Mouse (Mus musculus) heart, postnatal 4 days (tissue): ENCODE measurements around the gene Abca12. TPM values are rescaled to one million over a fixed set of nuclear protein-coding genes. Genes with fewer than 3 reads are reported as not detected.

Source experiments
- DNase-seq: peaks from one replicate; pipeline ENCODE4 v3.0.0; 2021
- total RNA-seq, 2 experiments: library from RNA; stranded (reverse); gene quantifications; 2 replicates each; pipeline ENCODE4 v1.2.3; 2021

The Abca12 gene
- under 1 TPM; 0.77 to 0.83 TPM for total RNA-seq

DNA sequence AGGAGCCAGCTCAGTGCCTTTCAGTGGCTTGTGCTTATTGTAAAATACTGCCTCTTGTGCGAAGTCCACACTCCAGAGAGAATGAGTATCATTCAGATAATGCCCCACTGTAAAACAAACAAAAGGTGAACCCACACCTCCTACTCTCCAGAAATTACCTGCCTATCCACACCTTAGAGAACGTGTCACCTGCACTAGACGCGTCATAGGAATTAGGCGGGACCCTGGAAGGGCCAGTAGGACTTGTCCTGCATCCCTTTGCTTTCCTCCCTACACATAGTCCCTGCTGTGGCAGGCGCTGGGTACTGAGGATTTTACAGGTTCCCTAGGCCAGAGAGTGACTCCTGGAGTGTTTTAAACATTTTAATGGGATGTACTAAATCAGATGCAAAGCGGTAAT is at the start of gene Abca12:
Abca12 (minus strand) TSS at position 101 of the 400 bp plus-strand sequence.
- no peak for DNase-seq

- peak; percentile 31 for DNase-seq
Measured at GRCm38 (mm10) chr1:71457961-71458360, 43.3 kb upstream of the Abca12 start.

DNA sequence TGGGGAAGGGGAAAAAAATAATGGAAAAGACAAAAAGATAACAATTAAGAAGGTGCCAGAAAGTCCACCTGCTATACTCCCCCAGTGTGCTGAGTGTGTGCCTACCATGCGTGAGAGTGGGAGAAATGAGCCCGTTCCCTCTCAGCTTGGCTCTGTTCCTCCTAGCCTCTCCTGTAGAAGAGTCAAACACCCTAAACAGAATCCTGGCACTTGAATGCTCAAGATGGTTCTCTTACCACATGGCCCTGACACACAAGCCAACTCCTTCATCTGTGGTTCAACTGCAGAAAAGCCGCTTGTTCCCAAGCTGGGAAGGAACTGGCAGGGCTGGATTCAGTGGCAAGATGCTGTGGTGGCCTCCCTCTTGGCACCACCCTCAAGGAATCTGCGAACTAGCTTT is 32.7 kb upstream of the Abca12 start:
- no peak for DNase-seq

DNA sequence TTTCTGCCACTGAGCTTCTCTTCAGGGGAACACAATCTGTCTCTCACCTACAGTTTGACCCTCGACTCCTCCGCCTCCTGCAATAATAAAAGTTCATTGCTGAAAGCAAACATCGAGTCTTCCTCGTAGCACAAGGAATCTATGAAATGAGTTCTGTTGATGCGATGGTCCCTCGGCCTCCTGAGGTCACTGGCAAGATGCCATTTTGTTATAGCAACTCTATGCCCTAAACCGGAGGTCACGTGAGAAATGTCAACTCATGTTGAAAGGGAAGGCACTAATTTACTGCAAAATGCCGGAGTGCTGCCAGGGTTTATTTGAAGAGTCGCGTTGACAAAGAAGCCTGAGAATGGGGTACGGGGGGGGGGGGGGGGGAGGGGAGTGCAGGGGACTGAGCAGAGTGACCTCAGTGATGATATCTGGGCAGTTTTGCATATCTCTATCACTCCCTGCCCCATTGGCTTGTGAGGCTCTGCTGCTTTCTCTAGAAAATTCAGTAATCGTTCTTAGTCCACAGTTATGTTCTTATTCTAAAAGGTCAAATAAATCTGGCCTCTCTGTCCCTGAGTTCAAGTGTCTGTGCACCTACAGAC is 7.1 kb upstream of the Abca12 start:
- DNase-seq: no peak

DNA sequence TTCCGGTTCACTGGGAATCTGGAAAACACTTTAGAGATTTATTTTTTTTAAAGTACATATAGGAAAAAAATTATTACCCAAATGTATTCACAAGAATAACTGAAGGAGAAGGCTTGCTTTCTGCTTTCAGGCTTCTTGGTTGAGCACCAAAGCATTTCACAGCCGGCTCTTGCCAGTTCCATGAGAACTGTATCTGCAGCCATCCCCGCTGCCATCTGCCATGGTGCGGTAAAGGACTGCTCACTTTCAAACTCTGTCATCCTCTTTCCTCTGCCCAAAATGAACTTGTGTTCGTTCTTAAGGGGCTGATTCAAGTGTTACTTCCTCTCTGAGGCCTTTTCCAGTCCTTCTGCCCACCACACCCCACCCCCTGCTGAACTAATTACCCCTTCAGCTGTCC is 3.8 kb upstream of the Abca12 start:
- DNase-seq: no peak

- DNase-seq: no peak
Measured at GRCm38 (mm10) chr1:71417951-71418350, 3.2 kb upstream of the Abca12 start.

GRCm38 (mm10) chr1:71414084-71414483 is 626 bp downstream of the Abca12 start:
- DNase-seq: no peak

DNA sequence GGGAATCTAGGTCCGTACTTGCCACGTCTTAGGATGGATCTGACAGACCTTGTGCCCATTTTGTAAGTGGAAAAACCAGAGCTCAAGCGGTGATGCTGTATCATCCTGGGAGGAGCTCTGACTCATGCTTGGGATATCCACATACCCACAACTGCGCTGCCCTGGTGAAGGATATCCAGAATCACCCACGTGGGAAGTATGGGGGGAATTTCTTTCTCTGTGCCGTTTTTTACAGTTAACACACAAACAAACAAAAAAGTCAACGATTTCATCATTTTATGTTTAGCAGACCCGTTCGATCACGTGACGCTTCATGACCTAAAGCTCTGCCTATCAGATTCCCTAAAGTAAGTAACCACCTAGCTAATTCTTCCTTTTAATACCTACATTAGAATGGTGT is 1.6 kb downstream of the Abca12 start:
- no peak for DNase-seq

- no peak for DNase-seq
Measured at GRCm38 (mm10) chr1:71407711-71408110, 7.0 kb downstream of the Abca12 start.

- DNase-seq: no peak
Measured at GRCm38 (mm10) chr1:71397635-71398034, 17.1 kb downstream of the Abca12 start.

GRCm38 (mm10) chr1:71396105-71396504 is 18.6 kb downstream of the Abca12 start:
- DNase-seq: no peak

GRCm38 (mm10) chr1:71394177-71394576 is 20.5 kb downstream of the Abca12 start:
- DNase-seq: no peak

GRCm38 (mm10) chr1:71393489-71393888 is 21.2 kb downstream of the Abca12 start:
- DNase-seq: no peak

DNA sequence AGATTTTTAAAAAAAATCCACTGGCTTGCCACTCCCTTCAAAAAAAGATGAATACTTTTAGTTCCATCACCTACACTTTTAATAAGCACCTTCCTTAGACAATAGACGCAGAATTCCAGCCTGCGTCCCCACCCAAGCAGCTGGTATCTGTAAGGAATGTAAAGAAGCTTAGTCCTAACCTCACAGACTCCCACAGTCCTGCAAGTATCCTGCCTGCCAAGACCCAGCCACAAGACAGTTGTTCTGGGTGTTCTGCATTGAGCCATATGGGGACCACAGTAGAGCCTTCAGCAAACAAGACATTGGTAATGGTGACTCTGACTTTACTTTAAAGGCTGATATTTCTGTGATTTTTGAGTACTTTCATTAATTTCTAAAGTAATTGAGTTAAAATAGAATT is 22.2 kb downstream of the Abca12 start:
- DNase-seq: no peak

DNA sequence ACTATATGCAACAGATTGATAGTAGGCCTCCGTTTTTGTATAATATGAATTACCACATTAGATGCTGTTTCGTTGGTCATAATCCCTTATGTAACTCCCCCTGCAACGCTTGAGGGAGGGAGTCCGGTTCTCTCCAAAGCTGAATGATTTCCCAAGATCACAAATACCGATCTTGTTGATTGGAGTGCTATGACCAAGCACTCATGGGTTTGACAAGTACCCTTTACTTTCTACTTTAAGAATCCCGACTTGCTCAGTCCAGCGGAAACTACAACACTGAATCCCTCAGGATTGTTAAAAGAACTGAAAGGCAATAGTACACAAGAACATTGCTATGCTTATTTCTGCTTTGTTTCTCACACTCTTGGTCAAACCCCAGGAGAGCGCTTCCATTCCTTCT is 28.1 kb downstream of the Abca12 start:
- DNase-seq: no peak

- no peak for DNase-seq
Measured at GRCm38 (mm10) chr1:71384098-71384497, 30.6 kb downstream of the Abca12 start.

DNA sequence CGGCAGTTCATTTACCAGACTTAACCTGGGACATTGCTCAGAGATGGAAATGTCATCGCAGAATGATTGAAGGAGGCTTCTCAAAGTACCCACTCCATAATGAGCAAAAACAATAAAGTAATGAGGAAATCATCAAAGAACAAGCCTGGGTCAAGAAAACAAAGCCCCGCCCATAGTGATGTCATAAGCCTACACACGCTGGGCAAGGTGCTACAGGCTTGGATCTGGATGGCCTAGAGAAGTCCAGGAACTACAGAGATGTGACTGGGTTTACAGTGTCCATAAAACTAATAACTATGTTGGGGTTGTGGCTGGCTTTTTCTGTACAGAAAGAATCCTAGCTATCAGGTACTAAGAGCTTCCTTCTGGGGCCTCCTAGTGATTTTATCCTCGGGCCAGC is 41.6 kb downstream of the Abca12 start:
- no peak for DNase-seq

GRCm38 (mm10) chr1:71370266-71370665 is 44.4 kb downstream of the Abca12 start:
- no peak for DNase-seq

DNA sequence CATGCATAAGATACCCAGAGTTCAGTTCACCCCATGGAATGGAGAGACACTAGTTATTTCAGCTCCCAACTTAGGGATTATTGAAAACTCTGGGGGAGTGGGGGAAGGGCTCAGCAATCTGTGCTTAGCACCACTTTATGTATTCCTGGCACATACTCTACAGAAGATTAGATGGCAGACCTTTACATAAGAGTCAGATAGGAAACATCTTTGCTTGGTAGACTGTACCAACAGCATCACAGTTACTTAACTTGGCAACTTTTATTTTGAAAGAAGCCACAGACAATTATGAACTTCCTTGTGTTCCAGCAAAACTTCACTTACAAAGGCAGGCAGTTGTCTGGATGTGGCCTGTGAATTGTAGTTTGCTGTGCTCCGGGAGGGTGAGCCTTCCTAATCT is 46.9 kb downstream of the Abca12 start:
- DNase-seq: no peak

GRCm38 (mm10) chr1:71342861-71343554 is 71.7 kb downstream of the Abca12 start:
- DNase-seq: no peak

DNA sequence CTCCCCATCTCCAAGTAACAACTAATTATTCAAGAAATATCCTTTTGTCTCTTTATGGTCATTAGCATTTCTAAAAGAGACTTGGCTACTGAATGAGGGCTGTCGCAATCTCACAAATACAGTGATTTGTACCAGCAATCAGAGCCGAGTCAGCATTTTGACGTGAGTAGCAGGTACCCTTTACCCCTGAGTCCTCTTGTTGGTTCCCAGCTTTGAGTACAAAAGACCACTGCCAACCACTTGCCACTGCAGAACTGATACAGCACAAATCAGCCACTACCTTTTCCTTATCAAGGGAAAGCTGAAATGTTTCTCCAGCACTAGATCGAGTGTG is 72.5 kb downstream of the Abca12 start:
- DNase-seq: no peak

DNA sequence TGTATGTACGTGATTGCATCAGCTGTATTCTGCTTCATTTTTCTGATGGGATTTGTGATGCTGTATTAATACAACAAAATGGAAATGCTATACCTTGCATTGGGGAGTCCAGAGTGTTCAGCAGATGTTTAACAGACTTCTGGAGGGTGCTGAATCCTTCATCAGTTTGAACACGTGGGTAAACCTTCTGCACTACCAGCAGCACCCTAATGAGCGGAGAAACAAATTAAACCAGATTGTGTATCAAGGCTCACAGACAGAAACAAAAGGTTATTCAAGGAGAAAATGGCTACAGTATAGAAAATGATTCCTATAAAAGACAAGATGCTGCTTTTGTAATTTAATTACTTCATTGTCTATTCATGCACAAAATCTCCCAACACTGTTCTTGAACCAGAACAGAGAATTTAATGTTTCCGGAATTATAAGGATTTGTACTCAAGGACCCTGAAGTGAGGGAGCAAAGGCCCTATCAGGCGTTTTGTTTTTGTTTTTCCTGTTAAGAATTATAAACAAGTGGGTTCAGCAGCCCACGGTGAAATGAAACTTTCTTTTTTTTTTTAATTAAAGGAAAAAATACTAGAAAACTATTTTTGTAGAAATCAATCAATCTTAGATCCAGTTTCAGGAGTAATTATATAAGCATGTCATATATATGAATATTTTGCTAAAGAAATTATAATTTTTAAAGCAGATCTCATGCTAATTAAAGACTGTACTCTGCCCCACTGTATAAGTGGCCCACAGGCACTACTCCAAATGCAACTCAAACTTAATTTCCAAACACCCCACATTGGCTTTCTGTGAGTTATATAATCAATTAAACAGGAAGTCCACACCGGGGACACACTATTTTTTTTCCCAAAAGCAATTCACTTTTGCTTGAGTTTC is 73.1 kb downstream of the Abca12 start:
- no peak for DNase-seq

DNA sequence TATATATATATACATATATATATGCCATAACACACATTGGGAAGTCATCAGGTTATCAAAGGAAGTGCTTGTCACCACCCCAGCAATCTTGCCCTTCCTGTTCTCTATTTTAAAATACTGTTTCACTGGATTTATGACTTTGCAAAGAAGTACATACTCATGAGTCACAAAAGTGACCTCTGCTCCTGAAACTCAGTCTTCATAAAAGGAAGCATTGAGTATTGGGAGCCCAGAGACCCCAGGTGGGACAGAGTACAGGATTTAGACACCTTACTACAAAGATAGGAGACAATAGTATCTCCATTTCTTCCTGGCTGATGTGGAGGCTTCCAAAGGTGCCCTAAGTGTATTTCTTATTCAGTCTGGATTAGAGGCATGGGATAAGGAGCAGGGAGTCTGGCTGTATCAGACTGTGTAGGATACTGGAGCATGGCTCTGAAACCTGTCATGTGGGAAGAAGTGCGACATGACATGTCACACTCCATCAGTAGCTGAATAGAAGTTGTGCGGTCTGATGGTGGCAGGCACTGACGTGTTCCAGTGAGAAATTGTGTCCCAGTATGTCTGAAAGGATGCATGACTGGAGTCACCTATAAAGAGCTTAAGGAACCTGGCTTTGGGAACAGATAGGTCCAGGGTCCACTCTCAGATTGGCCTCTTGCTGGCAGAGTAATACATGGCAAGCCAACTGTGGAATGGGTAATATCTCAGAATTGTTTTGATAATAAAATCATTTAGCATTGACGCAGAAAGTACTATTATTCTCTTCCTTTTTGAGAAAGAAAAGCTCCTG is 76.0 kb downstream of the Abca12 start:
- no peak for DNase-seq
